Mouse (Mus musculus) ES-CJ7 (cell line): Measurements from ENCODE around the gene 5330417C22Rik.
"Not testable (repeated sequence)": the region's sequence is repeated elsewhere in the genome, so short reads cannot be mapped to it uniquely, and the experiment has no call there.

Experiments used
- DNase-seq: peaks from one replicate; pipeline ENCODE4 v3.0.0; 2011; ENCODE audit warnings: low read depth, low spot score

5330417C22Rik gene

DNA sequence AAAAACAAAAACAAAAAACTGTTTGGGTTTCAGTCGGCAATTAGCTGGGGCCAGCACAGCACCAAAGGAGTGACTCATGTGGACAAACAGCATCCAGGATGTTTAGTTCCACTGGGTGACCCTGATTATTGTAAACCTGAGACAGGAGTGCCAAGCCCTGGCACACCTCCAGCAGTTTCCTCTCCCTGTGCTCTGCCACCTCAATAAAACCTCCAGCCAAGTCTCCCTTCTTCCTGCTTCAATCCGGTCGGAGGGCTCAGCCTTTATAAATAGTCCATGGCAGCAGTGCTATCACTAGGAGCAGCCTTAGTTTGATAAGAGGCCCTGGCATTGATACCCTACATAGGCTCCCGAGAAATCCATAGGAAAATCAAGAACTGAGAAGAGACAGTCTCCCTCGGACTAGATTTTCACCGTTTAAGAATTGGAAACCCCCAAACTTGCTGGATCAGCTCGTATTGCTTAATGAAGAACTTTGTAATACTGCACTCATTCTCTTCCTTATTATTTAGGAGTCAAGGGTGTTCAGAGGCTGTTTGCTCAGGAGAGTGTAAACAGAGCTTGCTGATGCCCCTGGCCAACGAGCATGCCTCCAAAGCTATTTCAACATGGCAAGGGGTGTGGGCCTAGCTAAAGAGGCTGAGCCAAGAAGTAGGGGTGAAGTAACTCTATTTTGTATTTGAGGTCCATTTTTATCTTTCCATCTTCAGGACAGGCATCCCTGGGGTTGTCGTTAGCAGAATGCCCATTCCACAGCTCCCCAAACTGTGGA lies 3.0 kb downstream of the 5330417C22Rik start:
- no peak for DNase-seq

DNA sequence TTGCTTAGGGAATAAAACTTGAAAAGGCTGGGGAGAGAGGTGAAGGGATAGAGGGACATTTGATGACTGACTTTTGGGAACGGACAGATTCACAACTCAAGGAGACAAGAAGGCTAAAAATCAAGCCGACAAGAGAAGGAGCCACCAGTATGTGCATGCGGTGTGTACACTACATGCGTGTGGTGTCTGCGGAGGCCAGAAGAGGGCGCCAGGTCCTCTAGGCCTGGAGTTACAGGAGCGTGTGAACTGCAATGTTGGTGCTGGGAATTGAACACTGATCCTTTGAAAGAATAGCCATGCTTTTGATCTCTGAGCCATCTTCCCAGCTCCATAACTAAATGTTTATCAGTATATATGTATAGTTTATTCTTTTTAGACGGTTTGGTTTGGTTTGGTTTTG lies 7.8 kb downstream of the 5330417C22Rik start:
- peak; percentile 55 for DNase-seq

- DNase-seq, result no peak
These were observed 12.9 kb downstream of the 5330417C22Rik start for GRCm38 (mm10) chr3:108523415-108523814.

DNA sequence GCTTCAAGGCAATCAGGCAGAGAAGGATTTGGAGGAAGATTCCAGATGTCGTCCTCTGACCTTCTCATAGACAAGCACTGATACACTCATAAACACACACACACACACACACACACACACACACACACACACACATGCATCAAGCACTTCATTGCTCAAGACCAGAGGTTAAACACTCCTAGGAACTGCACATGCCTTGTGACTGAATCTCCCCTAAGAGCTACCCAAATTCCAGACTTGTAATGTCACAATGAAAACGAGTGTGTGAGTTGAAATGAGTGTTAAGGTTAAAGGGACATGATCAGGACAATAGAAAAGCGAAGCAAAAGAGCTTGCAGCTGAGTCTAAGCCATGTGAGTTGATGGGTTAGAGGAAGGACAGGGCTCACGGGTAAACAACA lies 18.1 kb downstream of the 5330417C22Rik start:
- no peak for DNase-seq

DNA sequence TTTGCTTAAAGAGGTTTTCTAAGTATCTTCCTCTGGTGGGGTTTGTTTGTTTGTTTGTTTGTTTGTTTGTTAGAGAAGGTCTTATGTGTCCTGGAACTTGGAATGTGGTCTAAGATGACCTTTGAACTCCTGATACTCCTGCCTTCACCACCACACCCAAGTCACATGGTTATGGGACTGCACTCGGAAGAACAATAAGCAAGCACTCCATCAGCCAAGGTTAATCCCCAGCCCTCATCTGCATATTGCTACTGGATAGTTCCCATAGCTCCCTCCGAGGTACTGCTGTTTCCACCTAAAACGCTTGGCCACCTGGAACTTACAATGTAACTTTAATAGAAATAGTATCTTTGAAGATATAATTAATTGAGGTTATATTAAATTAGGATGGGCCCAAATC lies 22.9 kb downstream of the 5330417C22Rik start:
- DNase-seq, result peak; percentile 85

GRCm38 (mm10) chr3:108510716-108511483 lies 25.4 kb downstream of the 5330417C22Rik start:
- DNase-seq, result no peak

DNA sequence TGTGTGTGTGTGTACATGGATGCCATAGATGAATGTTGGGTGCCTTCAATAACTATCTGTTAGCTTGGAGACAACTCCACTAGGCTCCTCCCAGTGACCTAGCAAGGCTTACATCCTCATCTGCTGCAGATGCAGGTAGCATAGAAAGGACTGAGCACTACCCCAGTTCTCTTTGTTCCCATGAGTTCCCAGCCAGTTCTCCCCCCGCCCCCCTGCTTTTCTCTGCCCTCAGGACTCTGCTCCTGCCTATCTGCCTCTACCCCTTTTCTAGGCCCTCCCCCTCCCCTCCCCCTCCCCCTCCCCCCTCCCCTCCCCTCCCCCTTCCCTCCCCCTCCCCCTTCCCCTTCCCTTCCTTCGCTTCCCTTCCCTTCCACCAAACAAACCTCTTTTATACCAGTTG lies 26.2 kb downstream of the 5330417C22Rik start:
- DNase-seq, result peak; percentile 21

DNA sequence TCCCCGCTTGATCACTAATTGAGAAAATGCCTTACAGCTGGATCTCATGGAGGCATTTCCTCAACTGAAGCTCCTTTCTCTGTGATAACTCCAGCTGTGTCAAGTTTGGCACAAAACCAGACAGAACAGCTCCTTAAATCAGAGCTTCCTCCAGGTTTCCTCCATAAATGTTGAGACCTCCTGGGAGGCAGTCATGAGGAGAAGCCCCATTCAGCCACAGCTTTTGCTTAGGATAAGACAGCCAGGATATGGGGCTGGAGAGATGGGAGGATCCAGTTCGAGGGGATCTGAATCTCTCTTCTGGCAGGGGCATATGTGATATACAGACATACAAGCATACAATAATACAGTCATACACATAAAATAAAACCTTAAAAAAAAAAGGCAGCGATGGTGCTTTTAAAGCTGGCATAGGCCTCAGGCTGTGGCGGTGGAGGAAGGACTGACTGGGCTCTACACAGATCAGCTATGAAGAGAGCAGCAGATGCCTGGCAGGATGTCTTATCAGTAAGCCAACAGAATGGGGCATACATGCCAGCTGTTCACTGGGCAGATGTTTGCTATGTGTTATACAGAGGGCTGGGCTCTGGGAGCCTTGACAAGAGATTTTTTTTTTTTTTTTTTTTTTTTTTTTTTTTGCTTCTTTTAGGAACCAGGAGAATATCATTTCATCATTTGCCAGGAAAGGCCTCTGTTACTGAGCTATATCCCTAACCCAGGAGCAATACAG lies 27.4 kb downstream of the 5330417C22Rik start:
- DNase-seq, result no peak

DNA sequence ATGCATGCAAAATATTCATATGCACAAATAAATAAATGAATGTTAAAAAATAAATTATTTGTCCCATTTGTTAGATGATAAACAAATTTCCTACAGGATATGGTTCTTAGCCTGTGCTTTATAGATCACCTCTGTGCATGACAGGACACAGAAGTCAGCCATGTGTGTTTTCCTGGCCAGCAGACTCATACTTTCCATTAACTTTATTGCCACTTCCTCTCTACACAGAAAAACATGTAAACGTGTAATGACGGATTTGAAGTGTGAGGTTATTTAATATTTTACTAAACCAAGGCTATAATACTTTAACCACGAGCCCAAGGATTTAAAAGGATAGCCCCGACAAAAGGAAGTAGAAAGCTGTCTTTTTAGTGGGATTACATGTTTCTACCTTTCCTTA lies 32.4 kb downstream of the 5330417C22Rik start:
- no peak for DNase-seq

DNA sequence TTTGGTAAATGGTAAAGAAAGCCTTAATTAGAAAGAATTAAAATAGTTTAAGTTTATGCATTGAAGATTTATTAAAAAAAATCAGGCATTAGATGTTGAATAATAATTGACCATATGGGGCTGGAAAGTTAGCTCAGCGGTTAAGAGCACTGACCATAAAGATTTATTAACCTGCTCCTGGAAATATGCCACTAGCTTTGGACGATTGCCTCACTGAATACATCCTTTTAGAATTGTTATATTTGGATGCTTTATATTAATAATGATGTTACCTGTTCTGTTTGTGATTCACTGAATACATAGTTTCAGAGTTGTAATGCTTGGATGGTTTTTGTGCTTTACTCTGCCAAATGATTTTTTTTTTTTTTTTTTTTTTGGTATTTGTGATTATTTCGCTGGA lies 34.9 kb downstream of the 5330417C22Rik start:
- not testable (repeated sequence) for DNase-seq

DNA sequence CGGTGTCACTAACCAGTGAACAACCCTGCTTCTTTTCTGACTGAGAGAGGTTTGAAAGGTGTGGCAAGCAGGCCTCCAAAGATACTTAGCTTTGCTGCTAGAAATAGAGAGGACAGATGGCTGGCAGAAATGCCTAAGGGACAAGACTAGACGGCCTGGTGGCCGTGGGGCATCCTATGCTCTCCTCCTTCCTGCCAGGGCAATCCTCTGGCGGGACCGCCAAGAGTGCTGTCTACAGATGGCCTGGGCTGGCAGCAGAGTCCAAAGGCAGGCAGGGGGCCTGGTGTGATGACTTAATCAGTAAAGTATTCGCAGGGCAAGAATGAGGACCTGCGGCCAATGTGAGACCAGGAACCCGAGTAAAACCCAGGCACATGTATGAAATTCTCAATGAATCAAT lies 36.5 kb downstream of the 5330417C22Rik start:
- DNase-seq, result no peak

GRCm38 (mm10) chr3:108497602-108498001 lies 38.7 kb downstream of the 5330417C22Rik start:
- DNase-seq, result no peak

- no peak for DNase-seq
These were observed 40.9 kb downstream of the 5330417C22Rik start for GRCm38 (mm10) chr3:108495486-108495885.

DNA sequence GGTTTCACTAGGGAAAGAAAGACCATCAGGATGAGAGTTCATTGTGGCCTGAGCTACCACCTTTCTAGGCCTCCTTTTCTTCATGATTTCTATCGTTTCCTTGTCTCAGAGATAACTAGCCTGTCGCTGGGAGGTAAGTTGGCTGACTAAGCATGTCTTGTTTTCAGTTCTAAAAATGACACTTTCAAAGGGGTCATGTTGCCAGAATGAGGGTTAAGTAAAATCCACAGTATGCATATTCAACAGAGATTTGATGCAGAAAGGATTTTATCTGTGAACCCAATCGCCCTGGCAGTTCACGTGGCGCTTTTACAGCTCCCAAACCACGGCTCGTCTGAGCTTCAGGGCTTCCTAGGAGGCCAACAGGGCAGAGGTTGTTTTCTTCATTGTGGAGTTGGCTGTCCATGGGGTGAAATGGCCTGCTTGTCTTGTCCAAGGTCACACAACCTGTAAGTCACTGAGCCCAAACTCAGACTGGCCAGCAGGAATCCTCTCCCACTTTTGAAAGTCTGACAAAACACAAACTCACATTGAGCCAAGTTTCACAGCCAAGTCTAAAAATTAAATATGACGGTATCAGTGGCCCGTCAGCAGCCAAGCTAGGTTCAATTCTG lies 41.4 kb downstream of the 5330417C22Rik start:
- no peak for DNase-seq

DNA sequence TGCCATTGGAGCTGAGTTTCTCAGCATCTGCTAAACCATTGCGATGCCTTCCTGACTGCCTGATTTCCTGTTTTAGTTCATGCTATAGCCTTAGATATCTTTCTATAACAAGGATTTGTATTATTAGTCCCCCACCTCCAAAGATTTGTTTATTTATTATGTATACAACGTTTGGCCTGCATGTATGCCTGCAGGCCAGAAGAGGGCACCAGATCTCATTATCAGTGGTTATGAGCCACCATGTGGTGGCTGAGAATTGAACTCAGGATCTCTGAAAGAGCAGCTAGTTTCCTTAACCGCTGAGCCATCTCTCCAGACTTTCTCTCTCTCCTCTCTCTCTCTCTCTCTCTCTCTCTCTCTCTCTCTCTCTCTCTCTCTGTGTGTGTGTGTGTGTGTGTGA lies 46.4 kb downstream of the 5330417C22Rik start:
- DNase-seq, result peak; percentile 58

GRCm38 (mm10) chr3:108484749-108485148 lies 51.6 kb downstream of the 5330417C22Rik start:
- no peak for DNase-seq

DNA sequence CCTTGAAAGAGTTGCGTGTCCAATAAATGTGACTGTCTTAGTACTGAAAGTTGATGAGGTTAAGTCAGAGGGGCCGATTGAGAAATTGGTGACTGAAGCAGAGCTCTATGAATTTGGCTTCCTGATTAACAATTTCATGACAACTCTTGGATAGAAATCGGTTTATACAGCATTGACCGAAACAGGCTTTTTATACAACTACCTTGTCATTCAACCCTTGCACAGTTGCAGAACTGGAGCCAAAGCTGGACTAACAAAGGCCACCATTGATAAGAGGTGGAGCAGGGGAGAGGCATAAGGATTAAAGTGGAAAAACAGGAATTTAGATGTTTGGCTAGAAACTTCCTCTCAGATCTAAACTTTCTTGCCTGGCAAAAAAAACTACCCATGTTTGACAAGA lies 57.5 kb downstream of the 5330417C22Rik start:
- DNase-seq, result no peak

DNA sequence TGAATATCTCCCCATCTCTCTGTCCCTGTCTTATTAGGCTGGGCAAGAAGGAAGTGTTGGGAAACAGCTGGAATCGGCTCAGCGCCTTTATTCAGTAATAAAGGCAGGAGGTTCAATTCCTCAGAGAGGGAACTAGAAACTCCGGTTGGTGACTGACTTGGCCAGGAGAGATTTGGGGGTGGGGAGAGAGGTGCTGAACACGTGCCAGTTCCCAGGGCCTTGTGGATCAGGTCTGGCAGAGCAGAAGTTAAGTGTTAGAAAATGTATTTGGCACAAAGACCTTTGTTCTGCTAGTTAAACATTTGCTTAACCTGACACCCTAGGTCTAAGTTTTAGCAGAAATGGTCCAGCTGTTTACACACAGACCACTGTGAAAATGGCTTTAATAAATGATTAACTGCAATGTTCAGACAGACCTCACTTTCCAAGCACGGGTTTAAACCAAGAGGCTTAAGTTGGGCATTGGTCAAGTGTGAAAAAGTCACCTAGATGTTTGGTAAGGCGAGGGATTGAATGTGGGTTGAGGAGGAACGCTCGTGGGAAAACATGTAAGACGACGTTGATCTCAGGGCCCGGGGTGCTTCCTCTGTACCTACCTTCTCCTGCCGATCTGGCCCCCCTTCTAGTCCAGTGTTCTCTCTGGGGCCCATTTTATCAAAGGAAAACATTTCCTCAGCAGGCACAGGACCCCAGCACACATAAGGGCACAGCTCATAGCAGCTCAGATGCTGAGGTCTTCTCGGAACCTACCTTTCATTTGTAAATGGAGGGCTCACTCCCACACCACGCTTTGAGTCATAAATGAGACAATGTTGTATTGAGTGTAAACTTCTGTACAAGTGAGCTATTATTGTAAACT lies 59.3 kb downstream of the 5330417C22Rik start:
- DNase-seq, result no peak

DNA sequence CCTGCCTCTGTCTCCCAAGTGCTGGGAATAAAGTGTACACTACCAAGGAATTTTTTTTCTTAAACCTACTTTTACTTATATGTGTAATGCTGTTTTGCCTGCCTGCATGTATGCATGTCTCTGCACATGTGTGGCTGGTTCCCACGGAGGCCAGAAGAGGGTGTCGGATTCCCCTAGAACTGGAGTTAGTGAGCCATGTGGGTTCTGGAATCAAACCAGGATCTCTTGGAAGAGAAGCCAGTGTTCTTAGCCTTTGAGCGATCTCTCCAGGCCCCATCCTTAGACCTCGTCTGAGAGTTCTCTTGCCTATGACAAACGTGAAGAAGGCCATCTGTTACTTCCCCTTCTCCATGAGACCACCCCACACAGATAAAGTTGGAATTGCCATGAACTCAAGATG lies 60.8 kb downstream of the 5330417C22Rik start:
- DNase-seq, result no peak

DNA sequence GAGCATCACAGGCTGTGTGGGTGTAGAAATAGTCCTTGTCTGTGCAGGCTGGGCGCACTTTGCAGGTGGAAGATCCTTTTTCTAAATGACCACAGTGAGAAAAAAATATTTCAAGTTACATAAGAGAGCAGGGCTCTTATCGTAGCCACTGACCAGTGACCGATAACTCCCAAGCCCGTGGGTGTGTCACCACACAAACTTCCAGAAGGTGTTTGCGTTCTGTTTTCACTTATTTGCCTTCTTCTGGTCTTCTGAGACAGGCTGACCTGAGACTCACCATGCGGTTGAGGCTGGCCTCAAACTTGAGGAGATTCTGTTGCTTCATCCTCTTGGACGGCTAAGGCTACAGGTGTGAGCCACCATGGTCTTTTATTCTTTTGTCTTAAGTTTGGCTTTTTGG lies 61.4 kb downstream of the 5330417C22Rik start:
- no peak for DNase-seq

DNA sequence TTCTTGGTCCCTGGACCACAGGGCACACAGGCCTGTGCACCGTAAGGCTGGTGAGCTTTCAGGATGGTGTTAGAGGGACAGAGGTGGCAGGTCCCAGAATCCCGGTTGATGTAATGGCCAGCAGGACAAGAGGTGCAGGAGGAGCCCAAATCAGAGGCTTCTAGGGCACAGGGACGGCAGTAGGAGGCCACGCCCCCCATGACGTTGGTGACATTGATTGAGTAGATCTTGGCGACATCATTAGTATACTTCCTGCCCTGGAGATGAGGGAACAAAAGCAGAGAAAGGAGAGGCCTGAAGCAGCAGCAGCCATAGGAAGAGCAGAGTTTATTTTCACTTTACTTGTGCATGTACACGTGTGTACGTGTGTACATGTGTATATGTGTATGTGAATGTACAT lies 68.6 kb downstream of the 5330417C22Rik start:
- no peak for DNase-seq
